In the genomic region with DNA sequence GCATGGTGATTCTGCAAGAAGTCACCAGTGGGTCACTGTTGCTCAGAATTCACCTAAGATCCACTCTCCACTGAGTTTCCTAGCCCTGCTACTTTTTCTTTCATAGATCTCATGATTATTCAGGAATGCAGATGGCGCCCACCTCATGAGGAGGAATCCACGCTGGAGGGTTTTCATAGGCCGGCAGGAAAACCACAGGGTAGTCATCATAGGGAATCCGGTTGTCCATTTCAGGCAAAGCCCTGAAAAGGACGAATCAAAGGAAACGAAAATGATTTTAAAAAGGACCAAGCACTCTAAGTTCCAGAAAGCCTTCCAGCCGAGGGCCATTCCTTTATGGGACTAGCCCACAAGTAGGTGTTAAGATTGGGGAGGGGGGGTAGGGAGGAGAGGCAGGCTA, we compare ENCODE assay signal across 7 mouse cellular contexts. TPM values are rescaled to one million over a fixed set of nuclear protein-coding genes. Genes with fewer than 3 reads are reported as not detected.
DNase-seq lines count a peak whose midpoint lies in the region; TF ChIP-seq lines count a peak whose summit lies in the region.

No protein-coding gene starts in this region.

- H3K27me3 ChIP-seq in spleen, adult 2 months (ENCODE audit: control insufficient read depth, insufficient read depth, low read length), result no peaks in the 10 kb centered on the region
- H3K27me3 ChIP-seq in limb, embryonic 10.5 days (ENCODE audit: low read depth, poor library complexity, severe bottlenecking), result peaks cover 80% of the 10 kb centered on the region

- H3K9me3 ChIP-seq in limb, embryonic 10.5 days (replicated peaks), result no peaks in the 10 kb centered on the region

- DNase-seq in spleen, adult 2 months (ENCODE audit: low read depth in 1 of 2, low spot score in 2 of 2), result no peak
- DNase-seq in spleen, postnatal 14 days (ENCODE audit: low spot score in 2 of 2), result no peak
- peak; percentile 0 for DNase-seq in embryo, embryonic 9.5 days (ENCODE audit: extremely low spot score)
- DNase-seq in limb, embryonic 10.5 days (ENCODE audit: low spot score), result no peak
- DNase-seq in cerebellum, postnatal 36 days, result no peak
- no peak for DNase-seq in spleen, adult 12 weeks (ENCODE audit: low spot score)

- TF ChIP-seq POLR2A in spleen, adult 2 months (IDR thresholded peaks at IDR 0.05; ENCODE audit: low read depth, low read length), result no peak
- TF ChIP-seq POLR2A in olfactory bulb, adult 2 months (IDR thresholded peaks at IDR 0.05; ENCODE audit: insufficient read depth, low read depth, low read length), result no peak

- WGBS in spleen, adult 2 months, result 33% methylated on average over 7 of the region's 7 CpGs
- 39% methylated on average over 7 of the region's 7 CpGs for WGBS in limb, embryonic 10.5 days
- WGBS in olfactory bulb, adult 2 months, result 30% methylated on average over 7 of the region's 7 CpGs

- TF ChIP-seq CTCF in spleen, adult 2 months (IDR thresholded peaks at IDR 0.05; ENCODE audit: extremely low read depth, insufficient read depth, insufficient read length, insufficient replicate concordance), result no peak
- TF ChIP-seq CTCF in olfactory bulb, adult 2 months (IDR thresholded peaks at IDR 0.05; ENCODE audit: insufficient read depth, low read depth, low read length), result no peak

- no peak overlapping the region for H3K27ac ChIP-seq in spleen, adult 2 months (ENCODE audit: insufficient read depth, low read length)
- peak overlapping the region; percentile 92 for H3K27ac ChIP-seq in limb, embryonic 10.5 days
- no peak overlapping the region for H3K27ac ChIP-seq in olfactory bulb, adult 2 months (ENCODE audit: insufficient read depth, low read depth, low read length)

- H3K4me1 ChIP-seq in spleen, adult 2 months (ENCODE audit: control insufficient read depth, insufficient read depth, insufficient read length), result no peaks in the 10 kb centered on the region
- H3K4me1 ChIP-seq in limb, embryonic 10.5 days, result peaks cover 3% of the 10 kb centered on the region; the same call in 1 of the 2 replicates
- peaks cover 4% of the 10 kb centered on the region; the same call in 1 of the 2 replicates for H3K4me1 ChIP-seq in olfactory bulb, adult 2 months (ENCODE audit: control insufficient read depth, insufficient read depth, low read length)

- peak overlapping the region; percentile 13; the same call in 1 of the 2 replicates for H3K4me3 ChIP-seq in spleen, adult 2 months (ENCODE audit: extremely low read depth, insufficient read depth, insufficient read length)
- peak overlapping the region; percentile 68 for H3K4me3 ChIP-seq in limb, embryonic 10.5 days
- H3K4me3 ChIP-seq in olfactory bulb, adult 2 months (ENCODE audit: insufficient read depth, low read depth, low read length), result peak overlapping the region; percentile 57; the same call in 1 of the 2 replicates

- peaks cover 1% of the 10 kb centered on the region; the same call in 1 of the 2 replicates for H3K36me3 ChIP-seq in spleen, adult 2 months (ENCODE audit: control insufficient read depth, insufficient read depth, low read length)
- peaks cover 40% of the 10 kb centered on the region for H3K36me3 ChIP-seq in limb, embryonic 10.5 days

RNA-seq across cellular contexts. Expression of gene Kif4, which starts 0.4 kb away (rescaled TPM):
- polyA plus RNA-seq in spleen, adult 2 months (2012; rRNA removed), result 0.92 and 1.2 TPM in 2 replicates
- 32.8 and 39.7 TPM in 2 replicates for polyA plus RNA-seq in limb, embryonic 10.5 days (2016; fragmentation: Nextera tagmentation; extraction: Ambion mirVana)
- not detected in 2 replicates for polyA plus RNA-seq in olfactory bulb, adult 2 months (2012; ENCODE audit: insufficient read depth, insufficient read length, low replicate concordance, missing spikeins)

RNA-seq across cellular contexts. Expression of gene Pdzd11, which starts 1.2 kb away (rescaled TPM):
- 6.9 and 7.7 TPM in 2 replicates for polyA plus RNA-seq in spleen, adult 2 months (2012; rRNA removed)
- polyA plus RNA-seq in limb, embryonic 10.5 days (2016; fragmentation: Nextera tagmentation; extraction: Ambion mirVana), result 111 and 119 TPM in 2 replicates
- polyA plus RNA-seq in olfactory bulb, adult 2 months (2012; ENCODE audit: insufficient read depth, insufficient read length, low replicate concordance, missing spikeins), result not detected in 2 replicates

RNA-seq across cellular contexts. Expression of gene Arr3, which starts 19.8 kb away (rescaled TPM):
- not detected in 2 replicates for polyA plus RNA-seq in spleen, adult 2 months (2012; rRNA removed)
- not detected in 2 replicates for polyA plus RNA-seq in limb, embryonic 10.5 days (2016; fragmentation: Nextera tagmentation; extraction: Ambion mirVana)
- polyA plus RNA-seq in olfactory bulb, adult 2 months (2012; ENCODE audit: insufficient read depth, insufficient read length, low replicate concordance, missing spikeins), result not detected in 2 replicates

RNA-seq across cellular contexts. Expression of gene P2ry4, which starts 30.5 kb away (rescaled TPM):
- not detected in 2 replicates for polyA plus RNA-seq in spleen, adult 2 months (2012; rRNA removed)
- not detected in 2 replicates for polyA plus RNA-seq in limb, embryonic 10.5 days (2016; fragmentation: Nextera tagmentation; extraction: Ambion mirVana)
- not detected in 2 replicates for polyA plus RNA-seq in olfactory bulb, adult 2 months (2012; ENCODE audit: insufficient read depth, insufficient read length, low replicate concordance, missing spikeins)

RNA-seq across cellular contexts. Expression of gene Awat1, which starts 53.1 kb away (rescaled TPM):
- not detected in 2 replicates for polyA plus RNA-seq in spleen, adult 2 months (2012; rRNA removed)
- polyA plus RNA-seq in limb, embryonic 10.5 days (2016; fragmentation: Nextera tagmentation; extraction: Ambion mirVana), result not detected in 2 replicates
- not detected in 2 replicates for polyA plus RNA-seq in olfactory bulb, adult 2 months (2012; ENCODE audit: insufficient read depth, insufficient read length, low replicate concordance, missing spikeins)

Comparison
In these comparisons a context has a peak if more than half of its experiments do, and no peak if none do; other contexts are left out.
1. H3K4me3 ChIP-seq: peak in every context shown above with its lines; median percentile 68 in limb, embryonic 10.5 days; 57 in olfactory bulb, adult 2 months; 13 in spleen, adult 2 months.